Comparison of ENCODE assay signal across 7 mouse cellular contexts in genomic region chr6:90506673-90507311, GRCm38 (mm10). TPM values are rescaled to one million over a fixed set of nuclear protein-coding genes. Genes with fewer than 3 reads are reported as not detected.
A peak's percentile ranks its signal among the peaks of the same experiment; 100 is the strongest.
DNase-seq lines count a peak whose midpoint lies in the region.

No protein-coding gene starts in this region.

- DNase-seq in adrenal gland, postnatal 25 days = peak; percentile 71
- peak; percentile 94 to 96 for DNase-seq in cerebellum, postnatal 25 days
- DNase-seq in gonadal fat pad, adult 2 months (ENCODE audit: low read depth) = peak; percentile 60
- DNase-seq in kidney, adult 8-10 months = peak; percentile 97
- peak; percentile 87 to 92 for DNase-seq in left cerebral cortex, postnatal 36 days (ENCODE audit: low spot score in 2 of 2)
- peak; percentile 79 for DNase-seq in ovary, postnatal 14 days (ENCODE audit: low spot score)
- no peak for DNase-seq in natural killer cell, adult 2 months (ENCODE audit: low spot score in 2 of 2)

- intact Hi-C loops in left cerebral cortex, postnatal 36 days (cut with DNase I) = loop anchor here (2.0 kb wide), 1 partner anchor 44 kb away; the partner anchor contains the start of gene Klf15

RNA-seq across cellular contexts. Expression of gene Aldh1l1, which starts 20.6 kb away (rescaled TPM):
- 179 and 220 TPM in 2 replicates for total RNA-seq in adrenal gland, postnatal 25 days (2021)
- polyA plus RNA-seq in gonadal fat pad, adult 2 months (2012; rRNA removed) = 38.4 and 47.0 TPM in 2 replicates
- 10 to 100 TPM; 56.0 to 67.0 TPM for total RNA-seq in left cerebral cortex, postnatal 36 days (2021)

RNA-seq across cellular contexts. Expression of gene Klf15, which starts 44.4 kb away (rescaled TPM):
- total RNA-seq in adrenal gland, postnatal 25 days (2021) = 38.4 and 44.5 TPM in 2 replicates
- 78.7 and 86.9 TPM in 2 replicates for polyA plus RNA-seq in gonadal fat pad, adult 2 months (2012; rRNA removed)
- 10 to 100 TPM; 26.4 to 27.2 TPM for total RNA-seq in left cerebral cortex, postnatal 36 days (2021)

Comparison
In these comparisons a context has a peak if more than half of its experiments do, and no peak if none do; other contexts are left out.
1. DNase-seq: peak in adrenal gland, postnatal 25 days (single experiment), cerebellum, postnatal 25 days (2 of 2), gonadal fat pad, adult 2 months (single experiment), kidney, adult 8-10 months (2 of 2), left cerebral cortex, postnatal 36 days (2 of 2) and ovary, postnatal 14 days (single experiment); none in natural killer cell, adult 2 months (0 of 2).